Mouse (Mus musculus): ENCODE data around the gene Caps2. TPM values are rescaled to one million over a fixed set of nuclear protein-coding genes. Genes with fewer than 3 reads are reported as not detected.

Gene Caps2
- total RNA-seq, 2 experiments from 2014 or later = not detected

Other genes with a start within 250 kb of the Caps2 start
- 10 to 100 TPM; 22.1 to 24.9 TPM for gene Krr1, start 191.0 kb upstream of the Caps2 start, total RNA-seq (2021)
- gene Glipr1, start 161.0 kb upstream of the Caps2 start, total RNA-seq (2021) = not detected
- gene Glipr1l1, start 103.4 kb upstream of the Caps2 start, total RNA-seq (2021) = not detected
- gene Glipr1l2, start 80.3 kb upstream of the Caps2 start, total RNA-seq (2021) = not detected
- not detected for gene Glipr1l3, start 3.3 kb upstream of the Caps2 start, total RNA-seq (2021)
- gene Kcnc2, start 107.5 kb downstream of the Caps2 start, total RNA-seq (2021) = under 1 TPM in 1 of 2 experiments, not detected in 1; 0.24 TPM